Mouse (Mus musculus) MEL (cell line): ENCODE results near the gene Flcn. TPM values are rescaled to one million over a fixed set of nuclear protein-coding genes. Genes with fewer than 3 reads are reported as not detected.

Experiments
- DNase-seq: peaks from one replicate; pipeline ENCODE4 v3.0.0; 2011; ENCODE audit warnings: low read depth, low spot score
- H3K27ac ChIP-seq: 2 replicates; pipeline ENCODE4 v1.5.1; 2012; ENCODE audit warnings: low read depth, mild to moderate bottlenecking, control low read depth, low read length, moderate library complexity; ENCODE audit not compliant: control insufficient read depth
- H3K27me3 ChIP-seq, 2 experiments: fragments of 150-350 bp in 1 of 2; sonication (generic) in 1 of 2; 2 replicates each; pipeline ENCODE4 v1.6.1; 2012; ENCODE audit warnings: low read length in 2 of 2, mild to moderate bottlenecking in 2 of 2, improper control_type of control experiment in 1 of 2, moderate library complexity in 1 of 2; ENCODE audit not compliant: insufficient read depth in 2 of 2, control insufficient read depth in 1 of 2
- H3K36me3 ChIP-seq, 2 experiments: 2 replicates each; pipeline ENCODE4 v1.6.1; 2012 to 2014; ENCODE audit warnings: low read length in 2 of 2, improper control_type of control experiment in 1 of 2, inconsistent platforms in 1 of 2, mild to moderate bottlenecking in 1 of 2; ENCODE audit not compliant: insufficient read depth in 2 of 2, control insufficient read depth in 1 of 2
- H3K4me1 ChIP-seq, 2 experiments: fragments of 150-350 bp in 1 of 2; sonication (generic) in 1 of 2; 2 replicates each; pipeline ENCODE4 v1.6.1; 2012; ENCODE audit warnings: low read length in 2 of 2, improper control_type of control experiment in 1 of 2, mild to moderate bottlenecking in 1 of 2; ENCODE audit not compliant: insufficient read depth in 2 of 2, control insufficient read depth in 1 of 2
- H3K4me3 ChIP-seq, 2 experiments: fragments of 150-350 bp in 1 of 2; sonication (generic) in 1 of 2; 2 replicates each; pipeline ENCODE4 v1.5.1; 2012; ENCODE audit warnings: low read depth in 2 of 2, low read length in 2 of 2, mild to moderate bottlenecking in 2 of 2, moderate library complexity in 2 of 2, control low read depth in 1 of 2, improper control_type of control experiment in 1 of 2; ENCODE audit not compliant: control insufficient read depth in 1 of 2, insufficient read depth in 1 of 2
- H3K79me2 ChIP-seq: 2 replicates; pipeline ENCODE4 v1.6.1; 2012; ENCODE audit warnings: mild to moderate bottlenecking, low read length, moderate library complexity; ENCODE audit not compliant: control insufficient read depth, poor library complexity, insufficient read depth
- H3K9ac ChIP-seq: 2 replicates; pipeline ENCODE4 v1.6.1; 2012; ENCODE audit warnings: low read depth, mild to moderate bottlenecking, control low read depth, low read length, moderate library complexity; ENCODE audit not compliant: control insufficient read depth, poor library complexity, severe bottlenecking
- H3K9me3 ChIP-seq: fragments of 150-350 bp; sonication (generic); replicated peaks from 2 replicates; pipeline ENCODE4 v1.6.1; 2012; ENCODE audit warnings: mild to moderate bottlenecking, low read length, improper control_type of control experiment, moderate library complexity; ENCODE audit not compliant: insufficient read depth
- BHLHE40 ChIP-seq: IDR thresholded peaks from 2 replicates; pipeline ENCODE4 v1.6.1; 2012; ENCODE audit warnings: low read depth, mild to moderate bottlenecking, inconsistent platforms, low read length, improper control_type of control experiment, borderline replicate concordance
- CHD2 ChIP-seq: IDR thresholded peaks from 2 replicates; pipeline ENCODE4 v1.6.1; 2011; ENCODE audit warnings: low read length, improper control_type of control experiment
- CTCF ChIP-seq, 3 experiments: IDR thresholded peaks in 2 of 3; conservative IDR thresholded peaks in 1 of 3; 2 replicates each; pipeline ENCODE4 v1.5.1; 2011 to 2012; ENCODE audit warnings: low read length in 3 of 3, low read depth in 2 of 3, mild to moderate bottlenecking in 2 of 3, improper control_type of control experiment in 1 of 3, inconsistent platforms in 1 of 3, mixed read lengths in 1 of 3, moderate library complexity in 1 of 3; ENCODE audit not compliant: control insufficient read depth in 1 of 3, insufficient read depth in 1 of 3, poor library complexity in 1 of 3, severe bottlenecking in 1 of 3
- ELF1 ChIP-seq: IDR thresholded peaks from 2 replicates; pipeline ENCODE4 v1.6.1; 2014; ENCODE audit warnings: low read depth, mild to moderate bottlenecking, inconsistent platforms, low read length, improper control_type of control experiment, moderate library complexity
- MAFK ChIP-seq: IDR thresholded peaks from 2 replicates; pipeline ENCODE4 v1.6.1; 2011; ENCODE audit warnings: low read depth, mild to moderate bottlenecking, low read length, improper control_type of control experiment, borderline replicate concordance
- MAX ChIP-seq: IDR thresholded peaks from 2 replicates; pipeline ENCODE4 v1.6.1; 2011; ENCODE audit warnings: low read length, improper control_type of control experiment
- MAZ ChIP-seq: IDR thresholded peaks from 2 replicates; pipeline ENCODE4 v1.6.1; 2012; ENCODE audit warnings: low read depth, mild to moderate bottlenecking, inconsistent platforms, low read length, improper control_type of control experiment
- MXI1 ChIP-seq: IDR thresholded peaks from 2 replicates; pipeline ENCODE4 v1.6.1; 2011; ENCODE audit warnings: mild to moderate bottlenecking, low read depth, low read length, improper control_type of control experiment
- MYC ChIP-seq: IDR thresholded peaks from 2 replicates; pipeline ENCODE4 v1.6.1; 2011; ENCODE audit warnings: low read depth, mild to moderate bottlenecking, low read length, improper control_type of control experiment, moderate library complexity
- NRF1 ChIP-seq: IDR thresholded peaks from 2 replicates; pipeline ENCODE4 v1.6.1; 2014; ENCODE audit warnings: low read depth, mild to moderate bottlenecking, inconsistent platforms, low read length, improper control_type of control experiment, moderate library complexity; ENCODE audit not compliant: poor library complexity, insufficient read depth, severe bottlenecking
- POLR2A ChIP-seq, 2 experiments: IDR thresholded peaks; 2 replicates each; pipeline ENCODE4 v1.6.1; 2011 to 2012; ENCODE audit warnings: low read length in 2 of 2, mild to moderate bottlenecking in 2 of 2, control low read depth in 1 of 2, improper control_type of control experiment in 1 of 2, low read depth in 1 of 2, moderate library complexity in 1 of 2; ENCODE audit not compliant: control insufficient read depth in 1 of 2, insufficient read depth in 1 of 2, poor library complexity in 1 of 2
- POLR2AphosphoS5 ChIP-seq: IDR thresholded peaks from 2 replicates; pipeline ENCODE4 v1.6.1; 2012; ENCODE audit warnings: low read depth, borderline replicate concordance, mild to moderate bottlenecking, inconsistent platforms, low read length, moderate library complexity, mixed read lengths
- RAD21 ChIP-seq: IDR thresholded peaks from 2 replicates; pipeline ENCODE4 v1.6.1; 2011; ENCODE audit warnings: mild to moderate bottlenecking, low read depth, low read length, improper control_type of control experiment
- SIN3A ChIP-seq: IDR thresholded peaks from 2 replicates; pipeline ENCODE4 v1.6.1; 2012; ENCODE audit warnings: low read length, improper control_type of control experiment, inconsistent platforms
- SMC3 ChIP-seq: IDR thresholded peaks from 2 replicates; pipeline ENCODE4 v1.6.1; 2011; ENCODE audit warnings: low read depth, low read length, improper control_type of control experiment
- TAL1 ChIP-seq: IDR thresholded peaks from 2 replicates; pipeline ENCODE4 v1.6.1; 2012; ENCODE audit warnings: mild to moderate bottlenecking, inconsistent platforms, low read length, moderate library complexity, mixed read lengths
- TBP ChIP-seq: IDR thresholded peaks from 2 replicates; pipeline ENCODE4 v1.8.0; 2011; ENCODE audit warnings: low read depth, low read length, improper control_type of control experiment
- TCF12 ChIP-seq: IDR thresholded peaks from 2 replicates; pipeline ENCODE4 v1.6.1; 2014; ENCODE audit warnings: low read depth, mild to moderate bottlenecking, inconsistent platforms, low read length, improper control_type of control experiment, moderate library complexity
- USF2 ChIP-seq, 2 experiments: IDR thresholded peaks; 2 replicates each; pipeline ENCODE4 v1.6.1; 2011 to 2012; ENCODE audit warnings: improper control_type of control experiment in 2 of 2, low read length in 2 of 2, borderline replicate concordance in 1 of 2, inconsistent platforms in 1 of 2, low read depth in 1 of 2, mild to moderate bottlenecking in 1 of 2; ENCODE audit not compliant: insufficient read depth in 1 of 2
- polyA plus RNA-seq, 2 experiments: library from polyadenylated mRNA; stranded (reverse) in 1 of 2; unstranded in 1 of 2; fragments of >175 nt in 1 of 2; fragments of >200 nt in 1 of 2; gene quantifications; 2 replicates each; pipeline versions ENCODE4 v1.2.1 to v1.2.4; 2012; ENCODE audit warnings: low replicate concordance in 2 of 2, low read depth in 1 of 2; ENCODE audit not compliant: insufficient read length in 2 of 2, insufficient read depth in 1 of 2, missing spikeins in 1 of 2
- total RNA-seq: library from RNA; depleted of rRNA; stranded (reverse); fragments of 300-350 nt; gene quantifications from 2 replicates; pipeline ENCODE4 v1.2.3, GENCODE M21; 2012

Gene Flcn
- total and polyA plus RNA-seq, 3 experiments, result 33.7 to 36.1 TPM; not detected in 1

DNA sequence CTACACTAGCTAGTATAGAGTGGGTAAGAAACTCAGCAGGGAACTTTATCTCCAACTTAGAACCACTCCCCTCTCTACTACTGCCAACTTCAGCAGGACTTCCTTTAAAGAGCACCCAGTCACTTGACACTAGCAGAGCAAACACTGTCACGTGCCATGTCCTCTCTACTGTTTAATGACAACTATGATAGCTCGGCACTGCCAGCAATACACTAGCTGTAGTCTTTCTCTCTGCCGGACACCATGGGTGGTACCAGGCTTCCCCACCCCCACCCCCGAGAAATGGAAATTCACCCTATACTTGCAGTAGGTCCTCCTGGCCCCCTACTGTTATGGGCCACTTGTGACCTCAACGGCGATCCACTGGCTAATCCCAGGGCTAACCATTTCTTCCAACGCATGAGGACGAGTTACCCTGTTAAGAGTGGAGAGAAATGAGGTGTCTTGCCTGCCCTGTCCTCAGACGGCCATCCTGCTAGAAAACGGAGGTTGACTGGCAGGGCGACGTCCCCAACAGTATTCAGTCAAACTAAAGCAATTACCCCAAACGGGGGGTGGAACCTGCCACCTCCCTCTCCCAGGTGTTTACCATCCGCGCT lies 646 bp downstream of the Flcn start (continued):
- TF ChIP-seq TBP, result peak; percentile 26; the same call in 1 of the 2 replicates

- peaks cover 6 to 7% of the 10 kb centered on the region in 2 experiments for H3K36me3 ChIP-seq
- TF ChIP-seq MAZ (no peak), SMC3 (0 out of 2 replicates have a peak, but pooled peaks have one; percentile 11), BHLHE40 (no peak), CTCF (IDR thresholded peaks at IDR 0.05 in 2 of 3, conservative IDR thresholded peaks at IDR 0.05 in 1 of 3; ENCODE audit: control insufficient read depth in 1 of 3, insufficient read depth in 1 of 3, low read depth in 2 of 3, low read length in 3 of 3, poor library complexity in 1 of 3, severe bottlenecking in 1 of 3) (peak in 2 of 3 experiments; percentile 7 to 39; a peak in 2 of 6 replicates)
- H3K27me3 ChIP-seq, result no peaks in the 10 kb centered on the region
- H3K27ac ChIP-seq, result peak overlapping the region; percentile 21
- peak overlapping the region; percentile 39 to 88 for H3K4me3 ChIP-seq
- H3K79me2 ChIP-seq, result peaks cover 17% of the 10 kb centered on the region
- no peaks in the 10 kb centered on the region for H3K9me3 ChIP-seq
- H3K4me1 ChIP-seq, result peaks cover 3 to 12% of the 10 kb centered on the region in 2 experiments; a peak in 3 of 4 replicates
- peak overlapping the region; percentile 28 for H3K9ac ChIP-seq
- DNase-seq, result no peak
These were observed 1.5 kb downstream of the Flcn start for GRCm38 (mm10) chr11:59808170-59808960.

- no peaks in the 10 kb centered on the region for H3K27me3 ChIP-seq
- TF ChIP-seq MAFK (no peak), POLR2AphosphoS5 (no peak), MAZ (no peak), TCF12 (no peak), POLR2A (IDR thresholded peaks at IDR 0.05; ENCODE audit: control insufficient read depth in 1 of 2, insufficient read depth in 1 of 2, low read depth in 1 of 2, low read length in 2 of 2, poor library complexity in 1 of 2) (no peak), SMC3 (no peak), CHD2 (no peak), NRF1 (no peak), RAD21 (no peak), MXI1 (no peak), MYC (no peak), USF2 (IDR thresholded peaks at IDR 0.05; ENCODE audit: borderline replicate concordance in 1 of 2, insufficient read depth in 1 of 2, low read depth in 1 of 2, low read length in 2 of 2) (no peak), TBP (no peak), TAL1 (no peak), SIN3A (no peak), ELF1 (no peak), MAX (no peak)
- H3K9me3 ChIP-seq, result no peaks in the 10 kb centered on the region
- no peak for DNase-seq
- H3K4me1 ChIP-seq, result peaks cover 0 to 6% of the 10 kb centered on the region in 2 experiments; a peak in 2 of 4 replicates
- peaks cover 17% of the 10 kb centered on the region for H3K79me2 ChIP-seq
- H3K36me3 ChIP-seq, result peaks cover 5 to 14% of the 10 kb centered on the region in 2 experiments
- H3K27ac ChIP-seq, result no peak overlapping the region
- no peak overlapping the region for H3K4me3 ChIP-seq
- H3K9ac ChIP-seq, result no peak overlapping the region
These were observed 4.2 kb downstream of the Flcn start for GRCm38 (mm10) chr11:59805656-59806055.
